Mouse (Mus musculus) embryonic facial prominence, embryonic 11.5 days (tissue): ENCODE measurements around the gene Usp51. TPM values are rescaled to one million over a fixed set of nuclear protein-coding genes. Genes with fewer than 3 reads are reported as not detected.
"Not testable (repeated sequence)": the region's sequence is repeated elsewhere in the genome, so short reads cannot be mapped to it uniquely, and the experiment has no call there.

Source experiments
- ATAC-seq: fragments of 200-750 bp; cut with Nextera tagmentation; replicated peaks from 2 replicates; pipeline ENCODE4 v1.8.0; 2017; ENCODE audit warnings: low read depth; ENCODE audit not compliant: insufficient number of reproducible peaks, low FRiP score, low TSS enrichment
- DNase-seq: peaks from one replicate; pipeline ENCODE4 v3.0.0-alpha.2; 2015; ENCODE audit warnings: low spot score
- H3K27ac ChIP-seq: fragments of 300-500 bp; sonication (generic); replicated peaks from 2 replicates; pipeline ENCODE4 v1.5.1; 2014; ENCODE audit warnings: mild to moderate bottlenecking, low read depth, low read length, control low read depth
- H3K27me3 ChIP-seq: fragments of 300-500 bp; sonication (generic); 2 replicates; pipeline ENCODE4 v1.6.1; 2014; ENCODE audit warnings: mild to moderate bottlenecking, low read length, moderate library complexity, mixed read lengths; ENCODE audit not compliant: control insufficient read depth, insufficient read depth
- H3K36me3 ChIP-seq: fragments of 300-500 bp; sonication (generic); replicated peaks from 2 replicates; pipeline ENCODE4 v1.6.1; 2014; ENCODE audit warnings: low read depth, mild to moderate bottlenecking, low read length, moderate library complexity, mixed read lengths; ENCODE audit not compliant: control insufficient read depth, insufficient read depth
- H3K4me1 ChIP-seq: fragments of 300-500 bp; sonication (generic); 2 replicates; pipeline ENCODE4 v1.6.1; 2014; ENCODE audit warnings: low read length, mixed read lengths; ENCODE audit not compliant: control insufficient read depth, insufficient read depth
- H3K4me2 ChIP-seq: fragments of 300-500 bp; sonication (generic); 2 replicates; pipeline ENCODE4 v1.6.1; 2014; ENCODE audit warnings: low read depth, mild to moderate bottlenecking, control low read depth, low read length, moderate library complexity
- H3K4me3 ChIP-seq: fragments of 300-500 bp; sonication (generic); 2 replicates; pipeline ENCODE4 v1.5.1; 2014; ENCODE audit warnings: low read depth, low read length, control low read depth
- H3K9ac ChIP-seq: fragments of 300-500 bp; sonication (generic); replicated peaks from 2 replicates; pipeline ENCODE4 v1.6.1; 2014; ENCODE audit warnings: mild to moderate bottlenecking, control low read depth, low read length
- H3K9me3 ChIP-seq: fragments of 300-500 bp; sonication (generic); replicated peaks from 2 replicates; pipeline ENCODE4 v1.6.1; 2016; ENCODE audit warnings: mild to moderate bottlenecking, low read length, inconsistent platforms, mixed read lengths; ENCODE audit not compliant: control insufficient read depth
- WGBS: fragments of 180-500 bp; shearing (Covaris S2); extraction: QIAGEN DNeasy Blood & Tissue Kit; methylation state at CpG from one replicate; pipeline ENCODE4 v1.1.7; 2014; 5-methylcytosine and 5-hydroxymethylcytosine counted together
- polyA plus RNA-seq: library from polyadenylated mRNA; unstranded; fragments of >200 nt; fragmentation: Nextera tagmentation; extraction: Ambion mirVana; gene quantifications from 2 replicates; pipeline ENCODE4 v1.2.1, GENCODE M21; 2014

Gene Usp51
- 3.5 and 3.7 TPM in 2 replicates for polyA plus RNA-seq

GRCm38 (mm10) chrX:153006387-153006841 is at the start of gene Usp51:
Gene Usp51, plus strand, starts transcription at chrX:153006469.
- no peaks in the 10 kb centered on the region for H3K4me1 ChIP-seq
- H3K9me3 ChIP-seq, result no peaks in the 10 kb centered on the region
- H3K27ac ChIP-seq, result peak within 1 kb of the TSS; percentile 65
- ATAC-seq, result peak; percentile 80
- H3K4me2 ChIP-seq, result peak within 1 kb of the TSS; percentile 58
- peak within 1 kb of the TSS; percentile 65 for H3K9ac ChIP-seq
- no peaks in the 10 kb centered on the region for H3K27me3 ChIP-seq
- H3K4me3 ChIP-seq, result peak within 1 kb of the TSS; percentile 56
- 11% methylated on average over 23 of the region's 23 CpGs for WGBS
- no peaks in the 10 kb centered on the region for H3K36me3 ChIP-seq
- peak; percentile 55 for DNase-seq

- no peak overlapping the region for H3K4me3 ChIP-seq
- ATAC-seq (no peak), DNase-seq (no peak)
- H3K9ac ChIP-seq, result no peak overlapping the region
- no peak overlapping the region for H3K27ac ChIP-seq
- H3K9me3 ChIP-seq, result no peaks in the 10 kb centered on the region
- H3K4me1 ChIP-seq, result no peaks in the 10 kb centered on the region
- H3K36me3 ChIP-seq, result no peaks in the 10 kb centered on the region
- WGBS, result 90% methylated on average over 6 of the region's 6 CpGs
- H3K4me2 ChIP-seq, result no peak overlapping the region
- no peaks in the 10 kb centered on the region for H3K27me3 ChIP-seq
Measured at GRCm38 (mm10) chrX:152969606-152970005, 36.7 kb upstream of the Usp51 start.

GRCm38 (mm10) chrX:152973476-152974203 is 32.6 kb upstream of the Usp51 start:
- ATAC-seq, result peak; percentile 97
- 34% methylated on average over 5 of the region's 19 CpGs for WGBS
- not testable (repeated sequence) for H3K4me2 ChIP-seq, H3K4me3 ChIP-seq, H3K9me3 ChIP-seq, H3K9ac ChIP-seq, H3K36me3 ChIP-seq, H3K27ac ChIP-seq, DNase-seq, H3K4me1 ChIP-seq, H3K27me3 ChIP-seq

GRCm38 (mm10) chrX:152974204-152974661 is 32.0 kb upstream of the Usp51 start:
- Histone ChIP-seq H3K4me1 (no peaks in the 10 kb centered on the region), H3K27me3 (no peaks in the 10 kb centered on the region), H3K36me3 (no peaks in the 10 kb centered on the region), H3K4me3 (no peak overlapping the region), H3K27ac (no peak overlapping the region; the same call in 1 of the 2 replicates), H3K9me3 (no peaks in the 10 kb centered on the region), H3K4me2 (no peak overlapping the region), H3K9ac (no peak overlapping the region)
- 17% methylated on average over 9 of the region's 10 CpGs for WGBS
- ATAC-seq, result peak; percentile 87
- DNase-seq, result peak; percentile 23

- Histone ChIP-seq H3K36me3 (no peaks in the 10 kb centered on the region), H3K4me2 (no peak overlapping the region), H3K27ac (no peak overlapping the region), H3K9me3 (no peaks in the 10 kb centered on the region), H3K4me1 (no peaks in the 10 kb centered on the region), H3K9ac (no peak overlapping the region), H3K4me3 (no peak overlapping the region), H3K27me3 (no peaks in the 10 kb centered on the region)
- WGBS, result 93% methylated on average over 6 of the region's 6 CpGs
- no peak for ATAC-seq
- no peak for DNase-seq
Measured at GRCm38 (mm10) chrX:152976538-152976937, 29.7 kb upstream of the Usp51 start.

GRCm38 (mm10) chrX:152985009-152985408 is 21.3 kb upstream of the Usp51 start:
- ATAC-seq, result no peak
- Histone ChIP-seq H3K4me1 (no peaks in the 10 kb centered on the region), H3K4me2 (no peak overlapping the region), H3K27me3 (no peaks in the 10 kb centered on the region), H3K9ac (no peak overlapping the region), H3K9me3 (no peaks in the 10 kb centered on the region), H3K4me3 (no peak overlapping the region), H3K36me3 (no peaks in the 10 kb centered on the region), H3K27ac (no peak overlapping the region)
- WGBS, result 81% methylated on average over 2 of the region's 2 CpGs
- no peak for DNase-seq

GRCm38 (mm10) chrX:152989852-152990251 is 16.4 kb upstream of the Usp51 start:
- not testable (repeated sequence) for H3K9me3 ChIP-seq, DNase-seq, H3K4me1 ChIP-seq, H3K4me3 ChIP-seq, ATAC-seq, H3K27ac ChIP-seq, H3K27me3 ChIP-seq, H3K36me3 ChIP-seq, H3K4me2 ChIP-seq, H3K9ac ChIP-seq

GRCm38 (mm10) chrX:152996105-152996504 is 10.2 kb upstream of the Usp51 start:
- H3K4me3 ChIP-seq, DNase-seq, H3K36me3 ChIP-seq, H3K27me3 ChIP-seq, H3K9me3 ChIP-seq, H3K9ac ChIP-seq, H3K27ac ChIP-seq, ATAC-seq, H3K4me2 ChIP-seq, H3K4me1 ChIP-seq: not testable (repeated sequence)
- no CpG with 5 or more reads among the region's 3 CpGs for WGBS
